Mouse (Mus musculus) gastrocnemius, postnatal 10 days (tissue): Measurements from ENCODE around the gene Gm4981. TPM values are rescaled to one million over a fixed set of nuclear protein-coding genes. Genes with fewer than 3 reads are reported as not detected.
"Not testable (repeated sequence)": the region's sequence is repeated elsewhere in the genome, so short reads cannot be mapped to it uniquely, and the experiment has no call there.

ENCODE experiments used
- DNase-seq: peaks from one replicate; pipeline ENCODE4 v3.0.0; 2021; ENCODE audit warnings: mixed read lengths
- long read RNA-seq, 2 experiments: library from polyadenylated mRNA; stranded (forward); transcript quantifications; one replicate each; pipeline ENCODE4 v2.0.0; 2021
- total RNA-seq, 2 experiments: library from RNA; stranded (reverse); gene quantifications; 2 replicates each; pipeline ENCODE4 v1.2.3; 2021

Gene Gm4981
- total RNA-seq, result not detected
- long read RNA-seq, experiment 1, result 0 reads
- long read RNA-seq, experiment 2, result 0 reads

DNA sequence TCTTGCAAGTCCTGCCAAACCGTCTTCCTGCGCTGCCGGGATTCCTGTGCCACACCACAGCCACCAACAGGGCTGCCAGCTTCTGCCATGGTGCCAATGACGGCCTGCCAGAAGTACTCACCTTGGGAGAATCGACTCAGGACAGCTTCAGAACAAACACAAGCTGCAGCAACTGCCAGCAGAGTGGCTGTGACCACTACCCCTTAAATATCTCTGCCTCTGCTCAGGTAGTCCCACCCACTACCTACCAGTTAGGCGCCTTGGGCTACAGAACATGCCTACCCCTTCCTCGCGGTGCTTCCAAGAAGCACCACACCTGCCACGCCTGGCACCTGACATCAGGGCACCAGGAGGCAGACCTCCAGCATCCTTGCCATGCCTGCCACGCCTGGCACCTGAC lies at the start of gene Gm4981:
TSS of gene Gm4981 (minus strand) at position 89 of the 400 bp plus-strand sequence.
- DNase-seq, result no peak

DNA sequence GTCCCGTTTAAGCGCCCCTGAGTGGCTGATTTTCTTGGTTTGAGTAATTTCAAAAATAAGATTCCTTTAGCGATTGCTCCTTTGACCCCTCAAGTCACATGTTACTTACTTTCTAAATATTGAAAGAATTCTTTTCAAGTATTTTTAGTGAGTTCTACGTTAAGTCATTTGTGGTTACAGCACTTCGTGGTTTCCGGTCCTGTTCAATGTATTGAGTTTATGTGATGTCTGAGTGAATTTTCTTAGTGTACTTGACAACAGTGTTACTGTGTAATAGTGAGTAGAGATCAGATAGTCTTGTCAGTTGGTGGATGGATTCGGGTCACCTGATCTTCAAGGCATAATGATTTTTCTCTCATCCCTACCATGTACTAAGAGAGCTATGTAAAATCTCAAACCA lies 45.7 kb upstream of the Gm4981 start:
- DNase-seq, result no peak

DNA sequence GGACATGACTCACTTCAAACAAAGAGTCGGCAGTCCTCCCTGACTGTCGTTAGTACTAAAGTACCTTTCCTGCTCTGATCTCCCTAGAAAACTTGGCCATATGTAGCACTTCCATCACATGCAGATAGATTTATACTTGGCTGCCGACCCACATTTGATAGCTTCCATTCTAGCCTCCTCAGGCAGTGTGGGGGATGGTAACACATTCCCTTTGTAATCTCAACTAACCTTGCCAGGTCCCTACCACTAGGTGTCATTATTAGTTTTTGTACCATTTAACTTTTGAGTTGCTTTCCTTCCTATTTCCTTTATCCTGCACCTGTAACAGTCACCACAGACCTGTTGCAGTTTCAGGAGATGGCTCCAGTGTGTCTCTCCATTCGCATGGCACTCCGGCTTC lies 22.0 kb upstream of the Gm4981 start:
- DNase-seq, result no peak

DNA sequence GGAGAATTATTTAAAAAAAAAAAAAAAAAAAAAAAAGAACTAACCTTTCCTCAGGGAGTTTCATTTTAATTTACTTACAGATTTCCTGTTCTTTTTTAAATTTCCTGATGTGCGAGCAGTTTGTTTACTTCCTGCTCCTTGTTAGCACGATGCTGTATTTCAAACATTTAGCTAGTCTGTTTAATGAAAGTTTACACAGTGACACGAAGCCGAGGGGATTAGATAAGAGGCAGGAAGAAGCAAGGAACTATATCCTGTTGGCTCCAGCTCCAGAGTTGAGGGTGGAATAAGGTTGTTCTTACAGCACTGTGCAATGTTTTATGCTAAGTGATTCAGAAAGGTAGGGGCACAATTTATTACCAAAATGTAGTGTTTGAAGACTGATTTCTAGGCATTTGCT lies 19.5 kb upstream of the Gm4981 start:
- DNase-seq, result no peak

DNA sequence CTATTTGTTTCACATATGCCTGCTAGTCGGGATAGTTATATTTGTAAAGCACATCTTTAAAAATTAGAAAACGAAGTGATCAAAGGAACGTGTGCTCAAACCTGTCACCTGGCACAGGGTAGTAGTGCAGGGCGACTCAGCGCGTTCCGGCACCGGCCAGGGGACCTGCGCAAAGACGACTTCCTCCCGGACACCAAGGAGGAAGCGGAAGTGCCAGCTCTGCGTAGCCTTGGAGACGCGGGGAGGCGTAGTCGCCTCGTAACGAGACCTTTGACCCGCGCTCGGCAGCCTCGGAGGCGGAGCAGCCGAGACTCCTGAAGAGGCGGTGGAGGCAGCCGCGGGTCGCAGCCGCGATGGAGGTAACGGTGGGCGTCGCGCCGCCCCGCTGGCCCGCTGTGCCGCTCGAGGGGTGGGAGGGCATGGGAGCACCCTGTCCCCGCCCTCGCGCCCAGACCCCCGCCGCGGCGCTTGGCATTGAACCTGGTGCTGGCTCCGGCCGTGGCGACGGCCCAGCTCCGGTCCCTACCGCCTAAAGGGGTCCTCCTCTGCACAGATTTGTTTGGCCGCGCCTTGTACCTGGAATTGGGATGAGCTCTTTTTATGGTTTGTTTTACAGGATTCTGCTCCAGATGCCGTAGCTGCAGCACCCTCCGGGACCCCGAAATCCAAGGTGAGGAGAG lies 18.9 kb upstream of the Gm4981 start, which contains the start of gene Gcc2:
TSS of gene Gcc2 (plus strand) at position 285 of the 680 bp plus-strand sequence.
- DNase-seq, result peak; percentile 89

DNA sequence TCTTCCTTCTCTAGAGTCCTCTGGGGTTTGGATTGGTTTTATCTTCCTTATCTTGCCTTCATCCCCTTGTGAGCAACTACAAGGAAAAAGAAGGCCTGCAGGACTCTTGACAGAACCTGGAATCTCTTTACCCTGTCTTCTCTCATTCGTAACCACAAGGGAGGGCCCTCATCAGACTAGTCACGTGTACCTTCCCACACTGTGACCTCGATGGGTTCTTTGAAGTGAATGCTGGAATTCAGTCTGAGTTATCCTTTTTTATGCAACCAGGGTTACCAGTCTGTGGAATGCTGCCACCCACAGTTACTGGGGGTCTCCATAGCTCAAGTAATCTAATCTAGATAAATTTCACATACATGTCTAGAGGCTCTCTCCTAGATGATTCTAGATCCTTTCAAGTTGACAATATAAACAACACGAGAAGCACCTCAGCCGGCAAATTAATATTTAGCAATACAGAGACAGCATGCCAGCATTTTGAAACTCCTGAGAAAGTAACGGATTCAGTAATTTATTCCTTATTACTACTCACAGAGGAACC lies 18.2 kb upstream of the Gm4981 start:
- DNase-seq, result no peak

DNA sequence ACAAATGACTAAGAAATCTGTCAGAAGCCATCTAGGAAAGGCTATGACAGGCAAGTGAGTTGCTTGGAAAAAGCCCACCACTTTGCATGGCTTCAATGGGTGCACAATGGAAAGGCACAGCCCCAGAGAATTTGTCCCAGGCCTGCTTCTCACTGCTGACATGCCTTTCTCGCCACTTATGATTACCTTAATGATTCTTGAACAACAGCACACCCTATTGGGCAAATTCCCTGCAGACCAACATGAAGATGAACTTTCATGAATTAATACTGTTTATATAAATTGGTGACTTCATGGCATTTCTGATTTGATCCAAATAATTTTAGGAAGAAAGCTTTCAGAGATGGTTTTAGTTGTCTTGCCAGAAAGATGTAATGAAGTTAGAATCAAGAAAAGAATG lies 13.0 kb upstream of the Gm4981 start:
- DNase-seq, result no peak

DNA sequence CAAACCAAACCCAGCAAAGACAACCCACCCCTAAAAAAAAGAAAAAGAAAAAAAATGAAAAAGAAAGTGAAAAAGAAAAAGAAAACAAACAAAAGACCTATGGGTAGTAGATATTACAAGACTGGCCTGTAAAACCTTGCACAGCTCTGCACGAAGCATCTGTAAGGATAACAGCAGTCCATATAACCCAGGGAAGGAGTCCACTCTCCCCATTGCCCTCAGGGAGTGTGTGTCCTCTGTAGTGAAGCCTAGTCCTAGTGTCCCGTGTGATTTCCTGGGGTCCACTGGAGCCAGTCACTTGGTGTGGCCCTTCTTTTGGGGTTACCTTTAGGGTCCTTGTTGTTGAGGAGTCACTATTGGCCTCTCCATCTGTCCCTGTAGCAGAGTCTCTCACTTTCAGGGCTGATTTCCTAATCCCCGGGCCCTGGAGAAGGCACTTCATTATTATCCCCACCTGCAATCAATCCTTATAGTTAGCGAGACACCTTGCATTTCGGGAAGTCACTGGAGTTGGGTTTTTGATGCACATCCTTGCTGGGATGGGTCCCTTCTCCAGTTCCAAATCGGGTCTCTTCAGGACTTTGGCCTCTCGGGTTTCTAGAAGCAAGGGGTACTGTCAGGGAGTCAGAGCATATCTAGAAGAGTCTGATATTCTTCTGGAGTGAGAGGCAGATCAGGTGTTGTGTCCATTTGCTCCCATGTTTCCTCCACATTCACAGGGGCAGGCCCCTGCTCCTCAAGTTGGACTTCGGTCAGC lies 2.7 kb upstream of the Gm4981 start:
- DNase-seq, result peak; percentile 56

DNA sequence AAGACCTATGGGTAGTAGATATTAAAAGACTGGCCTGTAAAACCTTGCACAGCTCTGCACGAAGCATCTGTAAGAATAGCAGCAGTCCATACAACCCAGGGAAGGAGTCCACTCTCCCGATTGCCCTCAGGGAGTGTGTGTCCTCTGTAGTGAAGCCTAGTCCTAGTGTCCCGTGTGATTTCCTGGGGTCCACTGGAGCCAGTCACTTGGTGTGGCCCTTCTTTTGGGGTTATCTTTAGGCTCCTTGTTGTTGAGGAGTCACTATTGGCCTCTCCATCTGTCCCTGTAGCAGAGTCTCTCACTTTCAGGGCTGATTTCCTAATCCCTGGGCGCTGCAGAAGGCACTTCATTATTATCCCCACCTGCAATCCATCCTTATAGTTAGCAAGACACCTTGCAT lies 1.5 kb downstream of the Gm4981 start:
- DNase-seq, result not testable (repeated sequence)

DNA sequence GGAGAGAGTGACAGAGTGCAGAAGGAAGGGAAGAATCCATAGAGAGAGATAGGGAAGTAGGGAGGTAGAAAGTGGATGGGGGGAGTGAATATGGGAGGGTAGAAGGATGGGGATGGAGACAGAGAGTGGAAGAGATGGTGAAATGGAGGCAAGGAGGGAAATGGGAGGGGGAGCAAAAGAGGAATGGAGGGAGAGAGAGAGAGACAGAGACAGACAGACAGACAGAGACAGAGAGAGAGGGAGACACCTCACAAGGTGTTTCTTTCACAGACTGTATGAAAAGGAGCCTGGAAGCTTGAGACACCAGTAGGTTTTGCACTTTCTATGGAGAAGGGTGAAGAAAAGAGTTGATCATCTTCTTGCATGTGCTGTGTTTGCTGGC lies 2.8 kb downstream of the Gm4981 start:
- not testable (repeated sequence) for DNase-seq

DNA sequence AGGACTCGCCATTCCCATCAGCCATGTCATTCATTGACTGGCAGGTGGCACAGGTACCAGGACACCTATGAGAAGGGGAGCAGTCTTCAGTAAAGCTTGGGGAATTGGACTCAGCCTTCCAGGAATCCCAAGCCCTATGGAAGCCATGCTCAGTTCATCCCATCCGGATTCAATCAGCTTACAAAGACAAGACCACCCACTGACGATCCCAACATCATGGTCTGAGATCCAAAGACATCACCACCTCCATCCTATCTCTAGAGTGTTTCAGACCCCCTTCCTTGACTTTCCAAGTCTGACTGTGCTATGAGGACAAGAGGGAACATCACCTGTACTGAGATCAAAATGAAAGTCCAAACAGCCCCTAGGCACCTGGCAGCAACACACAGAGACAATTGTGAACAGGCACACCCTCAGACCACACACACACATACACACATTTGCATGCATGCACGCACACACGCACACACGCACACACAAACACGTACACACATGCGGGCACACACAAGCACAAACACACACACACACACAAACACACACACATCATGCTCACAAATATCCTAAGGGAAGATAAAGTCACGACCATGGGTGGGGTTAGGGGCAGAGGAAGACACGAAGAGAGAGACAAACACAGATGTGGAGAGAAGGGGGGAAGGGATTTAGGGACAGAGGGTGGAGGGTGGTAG lies 3.3 kb downstream of the Gm4981 start:
- DNase-seq, result peak; percentile 30

DNA sequence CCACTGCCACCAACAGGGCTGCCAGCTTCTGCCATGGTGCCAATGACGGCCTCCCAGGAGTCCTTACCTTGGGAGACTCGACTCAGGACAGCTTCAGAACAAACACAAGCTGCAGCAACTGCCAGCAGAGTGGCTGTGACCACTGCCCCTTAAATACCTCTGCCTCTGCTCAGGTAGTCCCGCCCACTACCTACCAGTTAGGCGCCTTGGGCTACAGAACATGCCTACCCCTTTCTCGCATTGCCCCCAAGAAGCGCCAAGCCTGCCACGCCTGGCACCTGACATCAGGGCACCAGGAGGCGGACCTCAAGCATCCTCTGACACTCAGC lies 3.9 kb downstream of the Gm4981 start, which contains the start of gene Duxf3:
TSS of gene Duxf3 (minus strand) at position 35 of the 329 bp plus-strand sequence.
- DNase-seq, result peak; percentile 26

DNA sequence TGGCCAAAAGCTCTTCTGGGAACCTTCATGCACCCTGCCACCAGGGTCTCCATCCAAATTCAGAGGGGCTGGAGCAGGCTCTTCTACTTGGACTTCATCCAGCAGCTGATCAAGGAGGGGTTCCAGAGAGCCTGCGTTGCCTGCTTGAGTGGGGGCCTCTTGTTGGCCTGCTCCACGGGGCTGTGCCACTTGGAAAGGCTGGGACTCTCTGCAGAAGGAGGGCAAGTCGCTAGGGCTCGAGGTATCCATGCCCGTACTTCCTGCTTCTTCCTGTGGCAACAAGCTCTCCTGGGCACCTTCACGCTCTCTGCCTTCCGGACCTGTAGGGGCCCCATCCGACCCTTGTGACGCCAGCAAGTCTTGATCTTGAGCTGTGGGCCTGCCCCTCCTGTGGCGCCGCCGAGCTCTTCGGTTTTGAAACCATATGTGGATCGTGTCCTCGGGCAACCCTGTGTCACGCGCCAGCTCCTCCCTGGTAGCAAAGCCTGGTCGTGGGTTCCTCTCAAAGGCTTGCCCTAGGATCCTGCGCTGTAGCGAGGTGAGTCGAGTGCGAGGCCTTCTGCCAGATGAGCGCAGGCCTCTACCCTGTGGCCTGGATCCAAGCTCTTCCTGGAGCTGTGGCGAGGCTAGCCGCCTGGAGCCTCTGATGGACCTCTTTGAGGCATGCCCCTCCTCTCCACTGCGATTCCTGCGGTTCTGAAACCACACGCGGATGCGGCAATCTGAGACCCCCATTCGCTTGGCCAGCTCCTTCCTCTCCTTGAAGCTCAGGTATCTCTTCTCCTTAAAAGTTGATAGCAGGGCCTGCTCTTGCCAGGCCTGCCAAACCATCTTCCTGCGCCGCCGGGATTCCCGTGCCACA lies 4.5 kb downstream of the Gm4981 start:
- DNase-seq, result peak; percentile 83

DNA sequence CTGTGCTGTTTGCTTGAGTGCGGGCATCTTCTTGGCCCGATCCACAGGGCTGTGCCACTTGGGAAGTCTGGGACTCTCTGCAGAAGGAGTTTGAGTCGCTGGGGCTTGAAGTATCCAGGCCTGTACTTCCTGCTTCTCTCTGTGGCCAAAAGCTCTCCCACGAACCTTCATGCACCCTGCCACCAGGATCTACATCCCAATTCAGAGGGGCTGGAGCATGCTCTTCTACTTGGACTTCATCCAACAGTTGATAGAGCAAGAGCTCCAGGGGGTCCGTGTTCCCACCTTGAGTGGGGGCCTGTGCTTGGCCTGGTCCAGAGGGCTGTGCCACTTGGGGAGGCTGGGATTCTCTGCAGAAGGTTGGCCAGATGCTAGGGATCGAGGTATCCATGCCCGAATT lies 5.4 kb downstream of the Gm4981 start:
- DNase-seq, result peak; percentile 54

DNA sequence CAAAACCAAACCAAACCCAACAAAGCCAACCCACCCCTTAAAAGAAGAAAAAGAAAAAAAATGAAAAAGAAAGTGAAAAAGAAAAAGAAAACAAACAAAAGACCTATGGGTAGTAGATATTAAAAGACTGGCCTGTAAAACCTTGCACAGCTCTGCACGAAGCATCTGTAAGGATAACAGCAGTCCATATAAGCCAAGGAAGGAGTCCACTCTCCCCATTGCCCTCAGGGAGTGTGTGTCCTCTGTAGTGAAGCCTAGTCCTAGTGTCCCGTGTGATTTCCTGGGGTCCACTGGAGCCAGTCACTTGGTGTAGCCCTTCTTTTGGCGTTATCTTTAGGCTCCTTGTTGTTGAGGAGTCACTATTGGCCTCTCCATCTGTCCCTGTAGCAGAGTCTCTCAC lies 6.5 kb downstream of the Gm4981 start:
- DNase-seq, result not testable (repeated sequence)

DNA sequence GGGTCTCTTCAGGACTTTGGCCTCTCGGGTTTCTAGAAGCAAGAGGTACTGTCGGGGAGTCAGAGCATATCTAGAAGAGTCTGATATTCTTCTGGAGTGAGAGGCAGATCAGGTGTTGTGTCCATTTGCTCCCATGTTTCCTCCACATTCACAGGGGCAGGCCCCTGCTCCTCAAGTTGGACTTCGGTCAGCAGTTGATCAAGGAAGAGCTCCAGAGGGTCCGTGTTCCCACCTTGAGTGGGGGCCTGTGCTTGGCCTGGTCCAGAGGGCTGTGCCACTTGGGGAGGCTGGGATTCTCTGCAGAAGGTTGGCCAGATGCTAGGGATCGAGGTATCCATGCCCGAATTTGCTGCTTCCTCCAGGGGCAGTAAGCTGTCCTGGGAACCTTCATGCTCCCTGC lies 8.7 kb downstream of the Gm4981 start:
- not testable (repeated sequence) for DNase-seq

DNA sequence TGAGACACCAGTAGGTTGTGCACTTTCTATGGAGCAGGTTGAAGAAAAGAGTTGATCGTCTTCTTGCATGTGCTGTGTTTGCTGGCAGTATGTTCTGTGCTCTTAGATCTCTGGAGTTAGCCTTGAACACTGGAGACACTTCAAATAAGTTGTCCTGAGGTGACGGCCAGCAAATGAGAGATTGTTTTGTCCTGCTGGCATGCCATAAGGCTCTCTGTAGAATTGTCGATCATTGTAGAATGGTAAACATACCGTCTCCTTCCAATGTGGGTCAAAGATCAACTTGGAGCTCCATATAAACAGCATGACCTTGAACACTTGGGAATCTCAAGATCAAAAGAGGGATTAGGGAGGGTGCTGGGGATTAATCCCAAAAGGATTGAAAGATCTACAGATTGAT lies 10.1 kb downstream of the Gm4981 start:
- DNase-seq, result not testable (repeated sequence)

DNA sequence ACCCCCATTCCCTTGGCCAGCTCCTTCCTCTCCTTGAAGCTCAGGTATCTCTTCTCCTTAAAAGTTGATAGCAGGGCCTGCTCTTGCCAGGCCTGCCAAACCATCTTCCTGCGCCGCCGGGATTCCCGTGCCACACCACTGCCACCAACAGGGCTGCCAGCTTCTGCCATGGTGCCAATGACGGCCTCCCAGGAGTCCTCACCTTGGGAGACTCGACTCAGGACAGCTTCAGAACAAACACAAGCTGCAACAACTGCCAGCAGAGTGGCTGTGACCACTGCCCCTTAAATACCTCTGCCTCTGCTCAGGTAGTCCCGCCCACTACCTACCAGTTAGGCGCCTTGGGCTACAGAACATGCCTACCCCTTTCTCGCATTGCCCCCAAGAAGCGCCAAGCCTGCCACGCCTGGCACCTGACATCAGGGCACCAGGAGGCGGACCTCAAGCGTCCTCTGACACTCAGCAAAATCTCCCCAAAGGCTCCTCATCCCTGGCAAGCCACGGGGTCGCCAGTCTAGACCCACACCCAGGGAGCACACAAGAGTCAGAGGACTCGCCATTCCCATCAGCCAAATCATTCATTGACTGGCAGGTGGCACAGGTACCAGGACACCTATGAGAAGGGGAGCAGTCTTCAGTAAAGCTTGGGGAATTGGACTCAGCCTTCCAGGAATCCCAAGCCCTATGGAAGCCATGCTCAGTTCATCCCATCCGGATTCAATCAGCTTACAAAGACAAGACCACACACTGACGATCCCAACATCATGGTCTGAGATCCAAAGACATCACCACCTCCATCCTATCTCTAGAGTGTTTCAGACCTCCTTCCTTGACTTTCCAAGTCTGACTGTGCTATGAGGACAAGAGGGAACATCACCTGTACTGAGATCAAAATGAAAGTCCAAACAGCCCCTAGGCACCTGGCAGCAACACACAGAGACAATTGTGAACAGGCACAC lies 11.4 kb downstream of the Gm4981 start, which contains the start of gene AW822073:
TSS of gene AW822073 (minus strand) at position 104 of the 959 bp plus-strand sequence.
- peak; percentile 53 for DNase-seq

DNA sequence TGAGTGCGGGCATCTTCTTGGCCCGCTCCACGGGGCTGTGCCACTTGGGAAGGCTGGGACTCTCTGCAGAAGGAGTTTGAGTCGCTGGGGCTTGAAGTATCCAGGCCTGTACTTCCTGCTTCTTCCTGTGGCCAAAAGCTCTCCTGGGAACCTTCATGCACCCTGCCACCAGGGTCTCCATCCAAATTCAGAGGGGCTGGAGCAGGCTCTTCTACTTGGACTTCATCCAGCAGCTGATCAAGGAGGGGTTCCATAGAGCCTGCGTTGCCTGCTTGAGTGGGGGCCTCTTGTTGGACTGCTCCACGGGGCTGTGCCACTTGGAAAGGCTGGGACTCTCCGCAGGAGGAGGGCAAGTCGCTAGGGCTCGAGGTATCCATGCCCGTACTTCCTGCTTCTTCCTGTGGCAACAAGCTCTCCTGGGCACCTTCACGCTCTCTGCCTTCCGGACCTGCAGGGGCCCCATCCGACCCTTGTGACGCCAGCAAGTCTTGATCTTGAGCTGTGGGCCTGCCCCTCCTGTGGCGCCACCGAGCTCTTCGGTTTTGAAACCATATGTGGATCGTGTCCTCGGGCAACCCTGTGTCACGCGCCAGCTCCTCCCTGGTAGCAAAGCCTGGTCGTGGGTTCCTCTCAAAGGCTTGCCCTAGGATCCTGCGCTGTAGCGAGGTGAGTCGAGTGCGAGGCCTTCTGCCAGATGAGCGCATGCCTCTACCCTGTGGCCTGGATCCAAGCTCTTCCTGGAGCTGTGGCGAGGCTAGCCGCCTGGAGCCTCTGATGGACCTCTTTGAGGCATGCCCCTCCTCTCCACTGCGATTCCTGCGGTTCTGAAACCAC lies 12.3 kb downstream of the Gm4981 start:
- peak; percentile 79 for DNase-seq

DNA sequence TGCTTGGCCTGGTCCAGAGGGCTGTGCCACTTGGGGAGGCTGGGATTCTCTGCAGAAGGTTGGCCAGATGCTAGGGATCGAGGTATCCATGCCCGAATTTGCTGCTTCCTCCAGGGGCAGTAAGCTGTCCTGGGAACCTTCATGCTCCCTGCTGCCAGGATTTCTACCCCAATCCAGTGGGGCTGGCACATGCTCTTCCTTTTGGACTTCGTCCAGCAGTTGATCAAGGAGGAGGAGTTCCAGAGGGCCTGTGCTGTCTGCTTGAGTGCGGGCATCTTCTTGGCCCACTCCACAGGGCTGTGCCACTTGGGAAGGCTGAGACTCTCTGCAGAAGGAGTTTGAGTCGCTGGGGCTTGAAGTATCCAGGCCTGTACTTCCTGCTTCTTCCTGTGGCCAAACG lies 13.3 kb downstream of the Gm4981 start:
- DNase-seq, result not testable (repeated sequence)
